Mouse (Mus musculus) macrophage (primary cell): ENCODE measurements around the gene 9930022D16Rik. TPM values are rescaled to one million over a fixed set of nuclear protein-coding genes. Genes with fewer than 3 reads are reported as not detected.
A peak's percentile ranks its signal among the peaks of the same experiment; 100 is the strongest.

ENCODE experiments used
- H3K27ac ChIP-seq: fragments of 350-480 bp; formaldehyde crosslinking; 2 replicates; pipeline ENCODE4 v1.9.0; 2021
- H3K36me3 ChIP-seq: fragments of 350-480 bp; formaldehyde crosslinking; 2 replicates; pipeline ENCODE4 v1.9.0; 2021; ENCODE audit errors: inconsistent target
- H3K4me3 ChIP-seq: fragments of 350-480 bp; formaldehyde crosslinking; 2 replicates; pipeline ENCODE4 v1.9.0; 2021; ENCODE audit errors: inconsistent target
- H3K79me2 ChIP-seq: fragments of 350-480 bp; formaldehyde crosslinking; 2 replicates; pipeline ENCODE4 v1.9.0; 2021; ENCODE audit errors: inconsistent target
- WGBS: methylation state at CpG from one replicate; pipeline ENCODE4 v1.1.7; 2026; ENCODE audit warnings: inconsistent platforms; ENCODE audit not compliant: missing documents; 5-methylcytosine and 5-hydroxymethylcytosine counted together
- polyA plus RNA-seq: library from polyadenylated mRNA; stranded (reverse); fragments of 250-400 nt; gene quantifications from 3 replicates; pipeline ENCODE4 v1.2.4, GENCODE M21; 2018; ENCODE audit warnings: inconsistent platforms

The 9930022D16Rik gene
- polyA plus RNA-seq, 1 experiment from 2014 or later, result 1.1 TPM

GRCm38 (mm10) chr11:109423294-109423693 lies 9.6 kb downstream of the 9930022D16Rik start:
- no peak overlapping the region for H3K27ac ChIP-seq
- WGBS, result 67% methylated on average over 1 of the region's 1 CpGs
- H3K79me2 ChIP-seq, result peaks cover 21% of the 10 kb centered on the region
- H3K36me3 ChIP-seq, result no peaks in the 10 kb centered on the region
- H3K4me3 ChIP-seq, result no peak overlapping the region

- H3K36me3 ChIP-seq, result peaks cover 19% of the 10 kb centered on the region
- H3K27ac ChIP-seq, result peak within 1 kb of the TSS; percentile 81
- WGBS, result under 1% methylated on average over 64 of the region's 65 CpGs
- H3K79me2 ChIP-seq, result peaks cover 11% of the 10 kb centered on the region; the same call in 1 of the 2 replicates
- H3K4me3 ChIP-seq, result peak within 1 kb of the TSS; percentile 78
Measured at GRCm38 (mm10) chr11:109425392-109426271, 11.9 kb downstream of the 9930022D16Rik start, which contains the start of gene Amz2. TSS of gene Amz2 (plus strand) at chr11:109425946.

GRCm38 (mm10) chr11:109426272-109426586 lies 12.5 kb downstream of the 9930022D16Rik start:
- 0% methylated on average over 11 of the region's 11 CpGs for WGBS
- H3K79me2 ChIP-seq, result peaks cover 11% of the 10 kb centered on the region; the same call in 1 of the 2 replicates

GRCm38 (mm10) chr11:109427353-109427752 lies 13.6 kb downstream of the 9930022D16Rik start:
- 91% methylated on average over 5 of the region's 5 CpGs for WGBS
- Histone ChIP-seq H3K4me3 (no peak overlapping the region), H3K79me2 (peaks cover 11% of the 10 kb centered on the region; the same call in 1 of the 2 replicates)

More at GRCm38 (mm10) chr11:109426272-109426586, 12.5 kb downstream of the 9930022D16Rik start:
- Histone ChIP-seq H3K36me3 (peaks cover 22% of the 10 kb centered on the region), H3K4me3 (peak overlapping the region; percentile 78), H3K27ac (peak overlapping the region; percentile 81)

GRCm38 (mm10) chr11:109434233-109434798 lies 20.6 kb downstream of the 9930022D16Rik start:
- H3K36me3 ChIP-seq, result peaks cover 28% of the 10 kb centered on the region
- no peak overlapping the region for H3K27ac ChIP-seq
- no peak overlapping the region for H3K4me3 ChIP-seq
- no peaks in the 10 kb centered on the region for H3K79me2 ChIP-seq
- WGBS, result 76% methylated on average over 16 of the region's 16 CpGs

More at GRCm38 (mm10) chr11:109427353-109427752, 13.6 kb downstream of the 9930022D16Rik start:
- Histone ChIP-seq H3K27ac (no peak overlapping the region), H3K36me3 (peaks cover 22% of the 10 kb centered on the region)

- H3K4me3 ChIP-seq, result no peak overlapping the region
- H3K79me2 ChIP-seq, result no peaks in the 10 kb centered on the region
- no peak overlapping the region for H3K27ac ChIP-seq
- H3K36me3 ChIP-seq, result 0 out of 2 replicates have a peak, but pooled peaks cover 12% of the 10 kb centered on the region
- WGBS, result 81% methylated on average over 6 of the region's 8 CpGs
Measured at GRCm38 (mm10) chr11:109436889-109437288, 23.2 kb downstream of the 9930022D16Rik start.

- Histone ChIP-seq H3K79me2 (no peaks in the 10 kb centered on the region), H3K27ac (0 out of 2 replicates have a peak overlapping the region, but pooled peaks have one; percentile 24), H3K36me3 (0 out of 2 replicates have a peak, but pooled peaks cover 12% of the 10 kb centered on the region), H3K4me3 (peak overlapping the region; percentile 59; the same call in 1 of the 2 replicates)
- 56% methylated on average over 3 of the region's 5 CpGs for WGBS
Measured at GRCm38 (mm10) chr11:109439209-109439608, 25.5 kb downstream of the 9930022D16Rik start.

GRCm38 (mm10) chr11:109439829-109440340 lies 26.2 kb downstream of the 9930022D16Rik start:
- no peaks in the 10 kb centered on the region for H3K79me2 ChIP-seq
- H3K27ac ChIP-seq, result 0 out of 2 replicates have a peak overlapping the region, but pooled peaks have one; percentile 24
- peak overlapping the region; percentile 59 for H3K4me3 ChIP-seq
- 0 out of 2 replicates have a peak, but pooled peaks cover 10% of the 10 kb centered on the region for H3K36me3 ChIP-seq
- WGBS, result 2% methylated on average over 30 of the region's 32 CpGs

- Histone ChIP-seq H3K79me2 (no peaks in the 10 kb centered on the region), H3K27ac (no peak overlapping the region), H3K36me3 (0 out of 2 replicates have a peak, but pooled peaks cover 5% of the 10 kb centered on the region), H3K4me3 (peak overlapping the region; percentile 59)
- 69% methylated on average over 4 of the region's 4 CpGs for WGBS
Measured at GRCm38 (mm10) chr11:109440641-109441040, 26.9 kb downstream of the 9930022D16Rik start.

- Histone ChIP-seq H3K4me3 (no peak overlapping the region), H3K36me3 (0 out of 2 replicates have a peak, but pooled peaks cover 5% of the 10 kb centered on the region), H3K27ac (no peak overlapping the region), H3K79me2 (no peaks in the 10 kb centered on the region)
- 80% methylated on average over 3 of the region's 3 CpGs for WGBS
Measured at GRCm38 (mm10) chr11:109441119-109441518, 27.4 kb downstream of the 9930022D16Rik start.

GRCm38 (mm10) chr11:109442166-109442730 lies 28.5 kb downstream of the 9930022D16Rik start:
- WGBS, result 63% methylated on average over 5 of the region's 5 CpGs
- no peak overlapping the region for H3K4me3 ChIP-seq

GRCm38 (mm10) chr11:109443468-109444263 lies 29.9 kb downstream of the 9930022D16Rik start:
- Histone ChIP-seq H3K4me3 (no peak overlapping the region), H3K79me2 (no peaks in the 10 kb centered on the region; the same call in 1 of the 2 replicates), H3K36me3 (no peaks in the 10 kb centered on the region), H3K27ac (no peak overlapping the region)
- WGBS, result 89% methylated on average over 8 of the region's 8 CpGs

More at GRCm38 (mm10) chr11:109442166-109442730, 28.5 kb downstream of the 9930022D16Rik start:
- Histone ChIP-seq H3K36me3 (no peaks in the 10 kb centered on the region), H3K79me2 (no peaks in the 10 kb centered on the region; the same call in 1 of the 2 replicates), H3K27ac (no peak overlapping the region)

GRCm38 (mm10) chr11:109444600-109444999 lies 30.9 kb downstream of the 9930022D16Rik start:
- 72% methylated on average over 7 of the region's 7 CpGs for WGBS
- no peaks in the 10 kb centered on the region for H3K36me3 ChIP-seq
- H3K27ac ChIP-seq, result no peak overlapping the region
- no peaks in the 10 kb centered on the region; the same call in 1 of the 2 replicates for H3K79me2 ChIP-seq
- H3K4me3 ChIP-seq, result no peak overlapping the region
